Mouse (Mus musculus) limb, embryonic 14.5 days (tissue): ENCODE results near the gene Chrna3. TPM values are rescaled to one million over a fixed set of nuclear protein-coding genes. Genes with fewer than 3 reads are reported as not detected.

Source experiments
- ATAC-seq: fragments of 200-750 bp; cut with Nextera tagmentation; 2 replicates; pipeline ENCODE4 v1.8.0; 2017; ENCODE audit warnings: low read depth, moderate number of reproducible peaks, moderate TSS enrichment; ENCODE audit not compliant: low FRiP score
- DNase-seq: peaks from one replicate; pipeline ENCODE4 v3.0.0-alpha.2; 2015; ENCODE audit warnings: low spot score
- H3K27ac ChIP-seq: fragments of 300-500 bp; sonication (generic); replicated peaks from 2 replicates; pipeline ENCODE4 v1.5.1; 2014; ENCODE audit warnings: low read depth, mild to moderate bottlenecking, low read length, moderate library complexity, mixed read lengths
- H3K27me3 ChIP-seq: fragments of 300-500 bp; sonication (generic); 2 replicates; pipeline ENCODE4 v1.6.1; 2014; ENCODE audit warnings: low read length, mixed read lengths; ENCODE audit not compliant: control insufficient read depth, insufficient read depth
- H3K36me3 ChIP-seq: fragments of 300-500 bp; sonication (generic); 2 replicates; pipeline ENCODE4 v1.6.1; 2014; ENCODE audit warnings: mild to moderate bottlenecking, low read length, moderate library complexity, mixed read lengths; ENCODE audit not compliant: control insufficient read depth, insufficient read depth
- H3K4me1 ChIP-seq: fragments of 300-500 bp; sonication (generic); 2 replicates; pipeline ENCODE4 v1.6.1; 2014; ENCODE audit warnings: antibody characterized with exemption, low read length, mixed read lengths; ENCODE audit not compliant: control insufficient read depth, insufficient read depth
- H3K4me2 ChIP-seq: fragments of 300-500 bp; sonication (generic); replicated peaks from 2 replicates; pipeline ENCODE4 v1.6.1; 2014; ENCODE audit warnings: low read depth, mild to moderate bottlenecking, low read length, moderate library complexity; ENCODE audit not compliant: severe bottlenecking
- H3K4me3 ChIP-seq: fragments of 300-500 bp; sonication (generic); replicated peaks from 2 replicates; pipeline ENCODE4 v1.5.1; 2014; ENCODE audit warnings: low read length
- H3K9ac ChIP-seq: fragments of 300-500 bp; sonication (generic); 2 replicates; pipeline ENCODE4 v1.6.1; 2014; ENCODE audit warnings: mild to moderate bottlenecking, low read depth, low read length, moderate library complexity; ENCODE audit not compliant: severe bottlenecking
- H3K9me3 ChIP-seq: fragments of 300-500 bp; sonication (generic); 2 replicates; pipeline ENCODE4 v1.6.1; 2016; ENCODE audit warnings: low read length; ENCODE audit not compliant: control insufficient read depth
- POLR2A ChIP-seq: fragments of 200-500 bp; IDR thresholded peaks from 2 replicates; pipeline ENCODE4 v1.8.0; 2012; ENCODE audit warnings: inconsistent platforms, mild to moderate bottlenecking, moderate library complexity, borderline replicate concordance; ENCODE audit not compliant: insufficient read depth, insufficient read length; ENCODE audit errors: extremely low read depth
- WGBS: fragments of 180-500 bp; shearing (Covaris S2); extraction: QIAGEN DNeasy Blood & Tissue Kit; methylation state at CpG from one replicate; pipeline ENCODE4 v1.1.7; 2014; 5-methylcytosine and 5-hydroxymethylcytosine counted together
- polyA plus RNA-seq, 2 experiments: library from polyadenylated mRNA; depleted of rRNA in 1 of 2; stranded (reverse) in 1 of 2; unstranded in 1 of 2; fragments of >200 nt; fragmentation: Nextera tagmentation in 1 of 2; extraction: Ambion mirVana in 1 of 2; gene quantifications; 2 replicates each; pipeline versions ENCODE4 v1.2.1 to v1.2.3; 2012 to 2014

Gene Chrna3
- polyA plus RNA-seq, 2 experiments, result 0.05 to 0.14 TPM

DNA sequence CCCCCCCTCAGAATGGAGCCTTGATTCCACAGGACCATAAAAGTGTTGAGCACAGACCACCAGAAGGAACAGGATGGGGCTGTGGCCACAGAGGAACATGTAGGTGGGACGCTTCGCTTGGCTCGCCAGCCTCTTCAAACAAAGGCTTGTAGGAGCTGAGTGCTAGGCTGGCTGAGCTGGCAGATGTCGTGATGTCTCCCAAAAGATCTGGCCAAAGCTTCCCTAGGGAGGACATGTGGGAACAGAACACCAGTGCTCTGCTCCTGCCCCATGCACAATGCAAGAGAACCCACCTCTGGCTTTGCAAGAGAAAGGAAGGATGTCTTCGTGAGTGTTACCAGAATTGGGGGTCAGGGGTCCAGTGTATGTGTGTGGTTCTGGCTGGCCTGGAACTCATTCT, 3.0 kb downstream of the Chrna3 start:
- H3K4me3 ChIP-seq, result no peak overlapping the region
- no peaks in the 10 kb centered on the region for H3K9me3 ChIP-seq
- H3K27ac ChIP-seq, result no peak overlapping the region
- H3K9ac ChIP-seq, result no peak overlapping the region
- no peak overlapping the region for H3K4me2 ChIP-seq
- DNase-seq (no peak), ATAC-seq (no peak)
- no peaks in the 10 kb centered on the region for H3K36me3 ChIP-seq
- no peak for TF ChIP-seq POLR2A
- H3K27me3 ChIP-seq, result peaks cover 35% of the 10 kb centered on the region
- peaks cover 7% of the 10 kb centered on the region; the same call in 1 of the 2 replicates for H3K4me1 ChIP-seq
- 83% methylated on average over 5 of the region's 5 CpGs for WGBS

DNA sequence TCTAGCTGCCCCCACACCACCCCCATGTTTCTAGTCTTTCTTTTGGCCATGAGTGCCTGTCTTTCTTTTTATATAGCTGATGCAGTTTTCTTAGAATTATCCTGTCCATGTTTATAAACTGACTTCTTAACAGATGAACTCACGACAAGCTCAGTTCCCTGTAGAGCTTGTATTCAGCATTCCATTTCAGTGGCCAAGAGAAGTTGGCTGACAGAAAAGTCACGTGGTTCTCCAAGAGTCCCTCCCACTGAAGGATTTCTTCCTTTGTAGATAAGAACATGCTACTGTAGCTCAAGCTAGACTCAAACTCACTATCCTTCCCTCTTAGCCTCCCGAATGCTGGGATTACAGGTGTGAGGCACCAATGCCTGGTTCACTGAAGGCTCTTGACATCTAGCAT, 9.4 kb downstream of the Chrna3 start:
- ATAC-seq, result no peak
- TF ChIP-seq POLR2A, result no peak
- Histone ChIP-seq H3K4me1 (no peaks in the 10 kb centered on the region), H3K27ac (no peak overlapping the region), H3K27me3 (no peaks in the 10 kb centered on the region), H3K9ac (no peak overlapping the region), H3K9me3 (no peaks in the 10 kb centered on the region), H3K4me3 (no peak overlapping the region), H3K4me2 (no peak overlapping the region), H3K36me3 (no peaks in the 10 kb centered on the region)
- no peak for DNase-seq
- WGBS, result 79% methylated on average over 3 of the region's 3 CpGs

DNA sequence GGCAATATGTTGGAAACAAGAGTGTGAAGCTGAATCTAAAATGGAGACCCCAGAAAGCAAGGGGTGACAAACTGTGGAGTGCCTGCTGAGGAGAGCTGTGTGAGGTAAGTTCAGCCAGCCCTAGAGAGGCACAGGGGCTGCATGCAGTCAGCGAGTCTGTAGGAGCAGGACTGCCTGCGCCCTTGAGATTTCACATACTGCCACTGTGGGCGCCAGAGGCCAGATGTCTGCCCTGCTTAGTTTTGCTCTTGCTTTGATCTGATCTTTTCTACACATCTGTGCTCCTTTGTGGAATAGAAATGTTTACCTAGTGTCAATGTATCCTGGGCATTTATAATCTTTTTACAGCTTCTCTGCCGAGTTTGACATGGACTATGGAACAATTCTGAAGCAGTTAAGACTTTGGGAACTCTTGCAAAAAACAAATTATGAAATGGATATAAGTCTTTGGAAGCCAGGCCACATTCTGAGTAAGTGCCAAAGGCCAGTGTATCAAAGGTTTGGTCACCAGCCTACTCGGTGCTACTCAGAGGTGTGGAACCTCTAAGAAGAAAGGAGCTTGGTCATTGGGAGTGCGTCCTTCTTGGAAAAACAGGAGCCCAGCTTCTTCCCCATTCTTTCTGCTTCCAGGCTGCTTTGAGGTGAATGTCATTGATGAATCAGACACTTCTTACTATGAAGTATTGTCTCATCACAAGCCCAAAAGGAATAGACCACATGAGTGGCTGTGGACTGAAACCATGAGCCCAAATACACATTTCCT, 15.6 kb downstream of the Chrna3 start:
- Histone ChIP-seq H3K4me3 (no peak overlapping the region), H3K36me3 (no peaks in the 10 kb centered on the region), H3K27me3 (no peaks in the 10 kb centered on the region), H3K9me3 (no peaks in the 10 kb centered on the region), H3K27ac (no peak overlapping the region), H3K9ac (no peak overlapping the region), H3K4me2 (no peak overlapping the region), H3K4me1 (no peaks in the 10 kb centered on the region)
- DNase-seq (no peak), ATAC-seq (no peak)
- 39% methylated on average over 6 of the region's 6 CpGs for WGBS
- TF ChIP-seq POLR2A, result no peak

DNA sequence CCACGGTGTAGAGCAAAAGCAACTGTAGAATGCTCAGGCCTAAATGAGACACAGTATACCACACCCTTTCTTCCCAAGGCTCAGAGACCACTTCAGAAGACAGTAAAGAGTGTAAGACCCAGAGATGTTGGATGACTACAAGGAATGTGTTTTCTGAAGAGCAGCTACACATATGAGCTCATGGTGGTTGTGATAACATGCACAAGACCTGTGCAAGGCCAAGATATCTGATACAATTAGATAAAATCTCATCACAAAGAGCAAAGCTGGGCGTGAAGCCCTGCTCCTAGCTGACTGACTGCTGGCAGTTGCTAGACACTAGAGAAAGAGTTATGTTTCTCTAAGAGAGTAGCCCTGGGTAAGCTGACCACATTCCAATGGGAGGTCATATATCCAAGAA, 16.7 kb downstream of the Chrna3 start:
- H3K4me1 ChIP-seq, result no peaks in the 10 kb centered on the region
- no peak overlapping the region for H3K27ac ChIP-seq
- DNase-seq (no peak), ATAC-seq (no peak)
- H3K9ac ChIP-seq, result no peak overlapping the region
- H3K9me3 ChIP-seq, result no peaks in the 10 kb centered on the region
- 73% methylated on average over 2 of the region's 2 CpGs for WGBS
- no peaks in the 10 kb centered on the region for H3K36me3 ChIP-seq
- no peak for TF ChIP-seq POLR2A
- H3K27me3 ChIP-seq, result no peaks in the 10 kb centered on the region
- H3K4me2 ChIP-seq, result no peak overlapping the region
- H3K4me3 ChIP-seq, result no peak overlapping the region

DNA sequence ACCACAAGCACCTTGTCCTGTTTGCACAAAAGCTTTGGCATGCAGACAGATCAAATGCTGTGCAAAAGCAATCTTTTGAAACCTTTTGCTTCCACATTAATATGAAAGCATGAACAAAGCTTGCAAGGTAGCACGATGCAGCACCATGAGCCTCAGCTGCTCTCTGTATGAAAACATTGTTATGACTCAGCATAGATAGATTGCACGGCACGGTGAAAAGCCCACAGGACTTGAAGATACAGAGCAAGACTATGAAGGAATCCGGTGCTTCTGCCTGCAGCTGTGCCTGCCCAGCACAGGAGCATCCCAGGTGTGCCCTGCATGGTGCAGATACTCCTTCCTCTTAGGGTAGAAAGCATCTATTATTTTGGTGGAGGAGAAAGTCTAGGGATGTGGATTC, 22.8 kb downstream of the Chrna3 start:
- WGBS, result 84% methylated on average over 4 of the region's 4 CpGs
- no peak for DNase-seq
- ATAC-seq, result no peak
- H3K27ac ChIP-seq, result no peak overlapping the region
- H3K4me1 ChIP-seq, result no peaks in the 10 kb centered on the region
- TF ChIP-seq POLR2A, result no peak
- H3K36me3 ChIP-seq, result no peaks in the 10 kb centered on the region
- H3K9me3 ChIP-seq, result no peaks in the 10 kb centered on the region
- no peaks in the 10 kb centered on the region for H3K27me3 ChIP-seq
- H3K4me2 ChIP-seq, result no peak overlapping the region
- no peak overlapping the region for H3K9ac ChIP-seq
- H3K4me3 ChIP-seq, result no peak overlapping the region
